Mouse (Mus musculus): ENCODE data around the gene Npdc1. TPM values are rescaled to one million over a fixed set of nuclear protein-coding genes. Genes with fewer than 3 reads are reported as not detected.

The Npdc1 gene
- polyA plus RNA-seq, 1 experiment from 2014 or later, result 520 TPM

- ATAC-seq (replicated peaks), result no peak
- no peak overlapping the region for H3K4me2 ChIP-seq
- 59% methylated on average over 1 of the region's 1 CpGs for WGBS
These were observed 24.5 kb downstream of the Npdc1 start for GRCm38 (mm10) chr2:25423626-25424025.

GRCm38 (mm10) chr2:25425481-25425880 lies 26.3 kb downstream of the Npdc1 start:
- Histone ChIP-seq H3K4me3 (no peak overlapping the region), H3K27me3 (replicated peaks) (no peaks in the 10 kb centered on the region; the same call in 1 of the 2 replicates), H3K4me1 (peaks cover 19% of the 10 kb centered on the region), H3K4me2 (no peak overlapping the region), H3K9me3 (no peaks in the 10 kb centered on the region), H3K36me3 (replicated peaks) (no peaks in the 10 kb centered on the region), H3K27ac (no peak overlapping the region), H3K9ac (no peak overlapping the region)
- no peak for ATAC-seq (replicated peaks)
- 46% methylated on average over 27 of the region's 27 CpGs for WGBS

More at GRCm38 (mm10) chr2:25423626-25424025, 24.5 kb downstream of the Npdc1 start:
- Histone ChIP-seq H3K27me3 (replicated peaks) (no peaks in the 10 kb centered on the region; the same call in 1 of the 2 replicates), H3K9me3 (no peaks in the 10 kb centered on the region), H3K9ac (no peak overlapping the region), H3K27ac (no peak overlapping the region), H3K36me3 (replicated peaks) (no peaks in the 10 kb centered on the region), H3K4me3 (no peak overlapping the region), H3K4me1 (peaks cover 7% of the 10 kb centered on the region; the same call in 1 of the 2 replicates)

GRCm38 (mm10) chr2:25426721-25427191 lies 27.6 kb downstream of the Npdc1 start:
- Histone ChIP-seq H3K27me3 (replicated peaks) (no peaks in the 10 kb centered on the region; the same call in 1 of the 2 replicates), H3K27ac (no peak overlapping the region), H3K4me2 (no peak overlapping the region), H3K4me1 (peaks cover 31% of the 10 kb centered on the region), H3K9me3 (no peaks in the 10 kb centered on the region), H3K9ac (no peak overlapping the region), H3K4me3 (no peak overlapping the region), H3K36me3 (replicated peaks) (no peaks in the 10 kb centered on the region)
- ATAC-seq (replicated peaks), result no peak
- WGBS, result 38% methylated on average over 5 of the region's 5 CpGs

- Histone ChIP-seq H3K4me2 (no peak overlapping the region), H3K27me3 (replicated peaks) (no peaks in the 10 kb centered on the region; the same call in 1 of the 2 replicates), H3K4me3 (no peak overlapping the region), H3K27ac (no peak overlapping the region), H3K4me1 (peaks cover 29% of the 10 kb centered on the region), H3K36me3 (replicated peaks) (no peaks in the 10 kb centered on the region), H3K9me3 (no peaks in the 10 kb centered on the region), H3K9ac (no peak overlapping the region)
- 90% methylated on average over 5 of the region's 5 CpGs for WGBS
- no peak for ATAC-seq (replicated peaks)
These were observed 28.1 kb downstream of the Npdc1 start for GRCm38 (mm10) chr2:25427256-25427655.

GRCm38 (mm10) chr2:25428442-25429236 lies 29.5 kb downstream of the Npdc1 start, which contains the start of gene Abca2:
Gene Abca2, plus strand, starts transcription at chr2:25428703.
- Histone ChIP-seq H3K9me3 (no peaks in the 10 kb centered on the region), H3K4me3 (peak within 1 kb of the TSS; percentile 81), H3K27me3 (replicated peaks) (no peaks in the 10 kb centered on the region; the same call in 1 of the 2 replicates), H3K9ac (peak within 1 kb of the TSS; percentile 94), H3K4me2 (peak within 1 kb of the TSS; percentile 76), H3K27ac (peak within 1 kb of the TSS; percentile 94), H3K4me1 (peaks cover 29% of the 10 kb centered on the region), H3K36me3 (replicated peaks) (no peaks in the 10 kb centered on the region)
- under 1% methylated on average over 85 of the region's 89 CpGs for WGBS
- ATAC-seq (replicated peaks), result peak; percentile 88

- peak overlapping the region; percentile 94; the same call in 1 of the 2 replicates for H3K9ac ChIP-seq
- H3K27ac ChIP-seq, result no peak overlapping the region; the same call in 1 of the 2 replicates
- H3K9me3 ChIP-seq, result no peaks in the 10 kb centered on the region
- H3K4me1 ChIP-seq, result peaks cover 29% of the 10 kb centered on the region
- peak overlapping the region; percentile 81 for H3K4me3 ChIP-seq
- H3K27me3 ChIP-seq (replicated peaks), result no peaks in the 10 kb centered on the region; the same call in 1 of the 2 replicates
- no peak for ATAC-seq (replicated peaks)
- WGBS, result 64% methylated on average over 5 of the region's 5 CpGs
- H3K36me3 ChIP-seq (replicated peaks), result no peaks in the 10 kb centered on the region; the same call in 1 of the 2 replicates
- H3K4me2 ChIP-seq, result peak overlapping the region; percentile 76
These were observed 30.5 kb downstream of the Npdc1 start for GRCm38 (mm10) chr2:25429435-25430180.

GRCm38 (mm10) chr2:25430395-25431233 lies 31.5 kb downstream of the Npdc1 start:
- Histone ChIP-seq H3K36me3 (replicated peaks) (peaks cover 6% of the 10 kb centered on the region; the same call in 1 of the 2 replicates), H3K9ac (peak overlapping the region; percentile 0; the same call in 1 of the 2 replicates), H3K4me2 (peak overlapping the region; percentile 76), H3K4me3 (no peak overlapping the region; the same call in 1 of the 2 replicates), H3K27me3 (replicated peaks) (no peaks in the 10 kb centered on the region), H3K27ac (no peak overlapping the region), H3K9me3 (no peaks in the 10 kb centered on the region), H3K4me1 (peaks cover 29% of the 10 kb centered on the region)
- no peak for ATAC-seq (replicated peaks)
- 53% methylated on average over 17 of the region's 17 CpGs for WGBS

GRCm38 (mm10) chr2:25431308-25431855 lies 32.2 kb downstream of the Npdc1 start:
- Histone ChIP-seq H3K36me3 (replicated peaks) (peaks cover 9% of the 10 kb centered on the region; the same call in 1 of the 2 replicates), H3K9ac (peak overlapping the region; percentile 0; the same call in 1 of the 2 replicates), H3K4me2 (peak overlapping the region; percentile 76), H3K4me3 (no peak overlapping the region), H3K4me1 (peaks cover 29% of the 10 kb centered on the region), H3K9me3 (no peaks in the 10 kb centered on the region), H3K27me3 (replicated peaks) (no peaks in the 10 kb centered on the region), H3K27ac (no peak overlapping the region)
- ATAC-seq (replicated peaks), result no peak
- WGBS, result 52% methylated on average over 6 of the region's 6 CpGs

GRCm38 (mm10) chr2:25432326-25433098 lies 33.4 kb downstream of the Npdc1 start:
- Histone ChIP-seq H3K9me3 (no peaks in the 10 kb centered on the region), H3K4me3 (no peak overlapping the region), H3K4me2 (no peak overlapping the region), H3K27ac (no peak overlapping the region), H3K27me3 (replicated peaks) (no peaks in the 10 kb centered on the region), H3K36me3 (replicated peaks) (peaks cover 21% of the 10 kb centered on the region; the same call in 1 of the 2 replicates), H3K9ac (no peak overlapping the region), H3K4me1 (peaks cover 29% of the 10 kb centered on the region)
- 84% methylated on average over 11 of the region's 11 CpGs for WGBS
- ATAC-seq (replicated peaks), result no peak

GRCm38 (mm10) chr2:25433101-25433500 lies 34.0 kb downstream of the Npdc1 start:
- ATAC-seq (replicated peaks), result no peak
- Histone ChIP-seq H3K9me3 (no peaks in the 10 kb centered on the region), H3K36me3 (replicated peaks) (peaks cover 27% of the 10 kb centered on the region), H3K27me3 (replicated peaks) (no peaks in the 10 kb centered on the region), H3K4me1 (peaks cover 27% of the 10 kb centered on the region), H3K4me3 (no peak overlapping the region), H3K27ac (no peak overlapping the region), H3K9ac (no peak overlapping the region), H3K4me2 (no peak overlapping the region)
- WGBS, result 93% methylated on average over 17 of the region's 17 CpGs

GRCm38 (mm10) chr2:25434292-25434691 lies 35.1 kb downstream of the Npdc1 start:
- Histone ChIP-seq H3K27ac (no peak overlapping the region), H3K27me3 (replicated peaks) (no peaks in the 10 kb centered on the region), H3K9ac (no peak overlapping the region), H3K4me1 (peaks cover 24% of the 10 kb centered on the region), H3K36me3 (replicated peaks) (peaks cover 38% of the 10 kb centered on the region), H3K9me3 (no peaks in the 10 kb centered on the region), H3K4me3 (no peak overlapping the region), H3K4me2 (no peak overlapping the region)
- ATAC-seq (replicated peaks), result no peak
- WGBS, result 89% methylated on average over 8 of the region's 8 CpGs
